Mouse (Mus musculus): ENCODE data around the gene Bak1. TPM values are rescaled to one million over a fixed set of nuclear protein-coding genes. Genes with fewer than 3 reads are reported as not detected.

The Bak1 gene
- polyA plus RNA-seq, 1 experiment from 2014 or later, result 6.3 TPM

DNA sequence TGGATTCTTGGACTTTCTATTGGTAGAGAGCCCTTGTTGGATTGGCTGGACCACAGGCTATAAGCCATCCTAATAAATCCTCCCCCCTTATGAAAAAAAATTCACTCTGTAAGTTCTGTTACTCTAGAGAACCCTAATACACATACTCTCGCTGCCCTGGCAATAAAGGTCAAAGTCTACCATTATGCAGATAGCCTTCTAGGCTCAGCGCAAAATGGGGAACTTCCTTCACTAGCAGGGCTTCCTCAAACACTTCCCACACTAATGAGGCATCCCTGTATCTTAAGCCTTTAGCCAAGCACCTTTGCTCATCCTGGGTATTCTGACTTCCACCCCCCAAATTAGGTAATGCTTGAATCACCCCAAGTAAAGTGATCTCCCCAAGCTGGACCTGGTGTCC, 20.5 kb downstream of the Bak1 start:
- Histone ChIP-seq H3K27me3 (ENCODE audit: insufficient read depth, low read length) (no peaks in the 10 kb centered on the region), H3K9me3 (replicated peaks; ENCODE audit: low read length) (no peaks in the 10 kb centered on the region), H3K4me1 (replicated peaks; ENCODE audit: insufficient read depth, low read length) (peaks cover 7% of the 10 kb centered on the region; the same call in 1 of the 2 replicates), H3K4me3 (replicated peaks; ENCODE audit: low read depth, low read length) (no peak overlapping the region), H3K36me3 (ENCODE audit: insufficient read depth, low read length) (no peaks in the 10 kb centered on the region), H3K27ac (no peak overlapping the region), H3K4me2 (ENCODE audit: low read length) (no peak overlapping the region), H3K9ac (ENCODE audit: low read depth, low read length) (no peak overlapping the region)
- ATAC-seq (replicated peaks; ENCODE audit: low FRiP score, low read depth), result no peak
- TF ChIP-seq CTCF (IDR thresholded peaks at IDR 0.05; ENCODE audit: low read depth), result no peak
- DNase-seq (ENCODE audit: low spot score), result peak; percentile 15
- 73% methylated on average over 2 of the region's 2 CpGs for WGBS

- H3K27ac ChIP-seq, result no peak overlapping the region
Measured at GRCm38 (mm10) chr17:27005644-27006043, 23.2 kb downstream of the Bak1 start.

DNA sequence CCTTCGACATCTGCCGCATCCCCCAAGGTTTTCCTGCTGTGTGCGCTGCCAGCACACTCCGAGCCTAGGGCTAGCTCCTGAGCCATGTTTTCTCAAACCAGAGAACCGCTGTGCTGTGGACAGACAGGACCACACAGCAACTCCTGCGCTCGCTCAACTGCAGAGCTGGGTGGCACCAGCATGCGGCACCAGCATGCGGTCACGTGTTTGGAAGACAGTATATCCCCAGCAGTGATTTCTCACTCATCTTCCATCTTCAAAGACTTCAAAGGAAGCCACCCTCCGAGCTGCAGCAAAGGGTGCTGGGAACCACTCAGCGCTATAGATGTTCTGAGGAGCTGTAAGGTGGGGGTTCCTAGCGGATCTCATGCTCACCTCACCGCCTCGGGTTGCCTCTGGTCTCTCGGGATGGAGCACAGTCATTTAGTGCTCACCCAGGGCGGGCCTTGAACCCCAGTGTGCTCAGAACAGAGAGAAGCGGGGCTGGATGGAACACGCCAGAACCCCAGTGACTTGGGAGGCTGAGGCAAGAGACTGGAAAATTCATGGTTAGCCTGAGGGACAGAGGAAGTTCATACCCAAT, 23.8 kb downstream of the Bak1 start:
- no peak for TF ChIP-seq CTCF (IDR thresholded peaks at IDR 0.05; ENCODE audit: low read depth)
- Histone ChIP-seq H3K27ac (no peak overlapping the region), H3K4me1 (replicated peaks; ENCODE audit: insufficient read depth, low read length) (no peaks in the 10 kb centered on the region), H3K27me3 (ENCODE audit: insufficient read depth, low read length) (no peaks in the 10 kb centered on the region), H3K4me3 (replicated peaks; ENCODE audit: low read depth, low read length) (no peak overlapping the region), H3K9ac (ENCODE audit: low read depth, low read length) (no peak overlapping the region), H3K36me3 (ENCODE audit: insufficient read depth, low read length) (no peaks in the 10 kb centered on the region), H3K9me3 (replicated peaks; ENCODE audit: low read length) (no peaks in the 10 kb centered on the region), H3K4me2 (ENCODE audit: low read length) (no peak overlapping the region)
- ATAC-seq (replicated peaks; ENCODE audit: low FRiP score, low read depth) (0 out of 2 replicates have a peak, but pooled peaks have one; percentile 34), DNase-seq (ENCODE audit: low spot score) (no peak)
- WGBS, result 47% methylated on average over 19 of the region's 19 CpGs

More at GRCm38 (mm10) chr17:27005644-27006043, 23.2 kb downstream of the Bak1 start:
- WGBS, result 55% methylated on average over 11 of the region's 11 CpGs
- TF ChIP-seq CTCF (IDR thresholded peaks at IDR 0.05; ENCODE audit: low read depth), result no peak
- Histone ChIP-seq H3K4me1 (replicated peaks; ENCODE audit: insufficient read depth, low read length) (no peaks in the 10 kb centered on the region), H3K27me3 (ENCODE audit: insufficient read depth, low read length) (no peaks in the 10 kb centered on the region), H3K9ac (ENCODE audit: low read depth, low read length) (no peak overlapping the region), H3K4me3 (replicated peaks; ENCODE audit: low read depth, low read length) (no peak overlapping the region), H3K4me2 (ENCODE audit: low read length) (no peak overlapping the region), H3K36me3 (ENCODE audit: insufficient read depth, low read length) (no peaks in the 10 kb centered on the region), H3K9me3 (replicated peaks; ENCODE audit: low read length) (no peaks in the 10 kb centered on the region)
- no peak for ATAC-seq (replicated peaks; ENCODE audit: low FRiP score, low read depth)
- DNase-seq (ENCODE audit: low spot score), result peak; percentile 29

DNA sequence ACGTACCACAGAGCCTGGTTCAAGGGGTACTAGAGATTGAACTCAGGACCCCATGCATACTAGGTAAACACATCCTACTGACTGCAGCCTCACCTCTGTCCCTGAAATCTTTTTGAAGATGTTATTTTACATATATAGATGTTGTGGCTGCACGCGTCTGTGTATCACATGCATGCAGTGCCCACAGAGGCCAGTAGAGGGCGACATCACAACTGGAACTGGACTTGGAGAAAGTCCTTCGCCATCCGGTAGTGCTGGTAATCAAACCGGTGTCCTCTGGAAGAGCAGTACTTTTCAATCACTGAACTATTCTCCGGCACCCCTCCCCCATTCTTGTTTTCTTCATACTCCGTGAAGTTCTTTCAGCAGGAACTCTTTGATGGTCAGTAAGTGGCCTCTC, 24.4 kb downstream of the Bak1 start:
- no peak overlapping the region for H3K9ac ChIP-seq (ENCODE audit: low read depth, low read length)
- 42% methylated on average over 9 of the region's 9 CpGs for WGBS
- no peak overlapping the region for H3K27ac ChIP-seq
- H3K36me3 ChIP-seq (ENCODE audit: insufficient read depth, low read length), result no peaks in the 10 kb centered on the region
- DNase-seq (ENCODE audit: low spot score), result peak; percentile 44
- H3K4me3 ChIP-seq (replicated peaks; ENCODE audit: low read depth, low read length), result no peak overlapping the region
- peak; percentile 79 for TF ChIP-seq CTCF (IDR thresholded peaks at IDR 0.05; ENCODE audit: low read depth)
- H3K4me1 ChIP-seq (replicated peaks; ENCODE audit: insufficient read depth, low read length), result no peaks in the 10 kb centered on the region
- no peaks in the 10 kb centered on the region for H3K27me3 ChIP-seq (ENCODE audit: insufficient read depth, low read length)
- H3K9me3 ChIP-seq (replicated peaks; ENCODE audit: low read length), result no peaks in the 10 kb centered on the region
- no peak for ATAC-seq (replicated peaks; ENCODE audit: low FRiP score, low read depth)
- H3K4me2 ChIP-seq (ENCODE audit: low read length), result no peak overlapping the region

DNA sequence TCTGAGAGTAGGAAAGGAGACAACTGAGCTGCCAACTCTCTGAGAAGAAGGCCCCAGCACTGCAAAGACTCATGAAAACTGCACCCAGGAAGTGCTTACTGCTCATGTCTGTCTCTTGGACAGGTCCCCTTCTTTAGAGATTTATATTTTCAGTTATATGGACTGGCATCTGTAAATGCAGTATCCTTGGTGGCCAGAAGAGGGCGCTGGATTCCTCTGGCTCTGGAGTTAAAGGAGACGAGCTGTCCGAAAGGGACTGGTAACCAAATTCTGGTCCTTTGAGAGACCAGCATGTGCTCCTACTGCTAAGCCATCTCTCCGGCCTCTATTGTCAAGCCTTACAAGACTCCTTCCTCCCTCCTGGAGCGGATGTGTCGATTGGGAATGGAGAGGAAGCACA, 26.9 kb downstream of the Bak1 start:
- H3K27me3 ChIP-seq (ENCODE audit: insufficient read depth, low read length), result no peaks in the 10 kb centered on the region
- no peaks in the 10 kb centered on the region for H3K4me1 ChIP-seq (replicated peaks; ENCODE audit: insufficient read depth, low read length)
- H3K36me3 ChIP-seq (ENCODE audit: insufficient read depth, low read length), result no peaks in the 10 kb centered on the region
- WGBS, result 58% methylated on average over 6 of the region's 6 CpGs
- ATAC-seq (replicated peaks; ENCODE audit: low FRiP score, low read depth), result no peak
- H3K4me2 ChIP-seq (ENCODE audit: low read length), result no peak overlapping the region
- H3K9ac ChIP-seq (ENCODE audit: low read depth, low read length), result no peak overlapping the region
- peak; percentile 26 for DNase-seq (ENCODE audit: low spot score)
- peak; percentile 70 for TF ChIP-seq CTCF (IDR thresholded peaks at IDR 0.05; ENCODE audit: low read depth)
- no peak overlapping the region for H3K4me3 ChIP-seq (replicated peaks; ENCODE audit: low read depth, low read length)
- H3K27ac ChIP-seq, result no peak overlapping the region
- H3K9me3 ChIP-seq (replicated peaks; ENCODE audit: low read length), result no peaks in the 10 kb centered on the region

DNA sequence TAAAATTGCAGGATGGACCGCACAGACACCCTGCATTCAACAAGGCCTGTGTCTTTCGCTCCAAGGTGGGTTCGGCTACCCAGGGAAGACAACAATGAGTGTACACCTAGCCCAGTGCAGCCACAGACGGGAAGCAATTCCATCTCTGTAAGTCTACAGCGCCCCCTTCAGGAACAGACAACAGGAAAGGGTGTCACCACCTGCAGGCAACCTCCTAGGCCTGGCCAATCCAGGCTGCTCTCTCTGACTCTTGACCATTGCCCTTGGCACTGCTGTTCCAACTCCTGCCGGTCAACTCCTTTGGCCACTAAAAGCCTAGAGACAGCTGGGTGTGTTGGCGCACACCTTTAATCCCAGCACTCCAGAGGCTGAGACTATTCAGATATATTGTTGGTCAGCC, 27.7 kb downstream of the Bak1 start:
- no peak overlapping the region for H3K9ac ChIP-seq (ENCODE audit: low read depth, low read length)
- ATAC-seq (replicated peaks; ENCODE audit: low FRiP score, low read depth) (no peak), DNase-seq (ENCODE audit: low spot score) (no peak)
- no peaks in the 10 kb centered on the region for H3K36me3 ChIP-seq (ENCODE audit: insufficient read depth, low read length)
- no peaks in the 10 kb centered on the region for H3K27me3 ChIP-seq (ENCODE audit: insufficient read depth, low read length)
- H3K9me3 ChIP-seq (replicated peaks; ENCODE audit: low read length), result no peaks in the 10 kb centered on the region
- no peak overlapping the region for H3K4me3 ChIP-seq (replicated peaks; ENCODE audit: low read depth, low read length)
- H3K4me1 ChIP-seq (replicated peaks; ENCODE audit: insufficient read depth, low read length), result no peaks in the 10 kb centered on the region
- 78% methylated on average over 7 of the region's 7 CpGs for WGBS
- TF ChIP-seq CTCF (IDR thresholded peaks at IDR 0.05; ENCODE audit: low read depth), result peak; percentile 46
- no peak overlapping the region for H3K4me2 ChIP-seq (ENCODE audit: low read length)
- no peak overlapping the region for H3K27ac ChIP-seq

- Histone ChIP-seq H3K4me1 (replicated peaks; ENCODE audit: insufficient read depth, low read length) (no peaks in the 10 kb centered on the region), H3K4me2 (ENCODE audit: low read length) (0 out of 2 replicates have a peak overlapping the region, but pooled peaks have one; percentile 10), H3K27me3 (ENCODE audit: insufficient read depth, low read length) (no peaks in the 10 kb centered on the region), H3K4me3 (replicated peaks; ENCODE audit: low read depth, low read length) (no peak overlapping the region), H3K36me3 (ENCODE audit: insufficient read depth, low read length) (no peaks in the 10 kb centered on the region), H3K27ac (no peak overlapping the region), H3K9ac (ENCODE audit: low read depth, low read length) (no peak overlapping the region), H3K9me3 (replicated peaks; ENCODE audit: low read length) (no peaks in the 10 kb centered on the region)
- DNase-seq (ENCODE audit: low spot score) (peak; percentile 9), ATAC-seq (replicated peaks; ENCODE audit: low FRiP score, low read depth) (no peak)
- 57% methylated on average over 12 of the region's 12 CpGs for WGBS
- TF ChIP-seq CTCF (IDR thresholded peaks at IDR 0.05; ENCODE audit: low read depth), result no peak
Measured at GRCm38 (mm10) chr17:26999996-27000395, 28.8 kb downstream of the Bak1 start.

All from kidney, postnatal 0 days (tissue).